Mouse (Mus musculus): ENCODE measurements around the gene Disp1. TPM values are rescaled to one million over a fixed set of nuclear protein-coding genes. Genes with fewer than 3 reads are reported as not detected.

The Disp1 gene
- polyA plus RNA-seq, 1 experiment: 2.4 TPM

GRCm38 (mm10) chr1:183039404-183039803 lies 181.9 kb downstream of the Disp1 start:
- Histone ChIP-seq H3K4me1 (peaks cover 30% of the 10 kb centered on the region), H3K27me3 (replicated peaks) (peaks cover 35% of the 10 kb centered on the region), H3K9me3 (peaks cover 12% of the 10 kb centered on the region), H3K36me3 (replicated peaks; ENCODE audit: low read length) (no peaks in the 10 kb centered on the region), H3K4me3 (replicated peaks) (no peak overlapping the region)
- TF ChIP-seq FLI1 (IDR thresholded peaks at IDR 0.05; ENCODE audit: low read length) (no peak), GATA1 (IDR thresholded peaks at IDR 0.05; ENCODE audit: borderline replicate concordance, low read length) (no peak)

Other genes with a start within 250 kb of the Disp1 start
- 1.9 and 13.2 TPM in 2 replicates for gene Aida, start 75.1 kb upstream of the Disp1 start, polyA plus RNA-seq (2012; ENCODE audit: insufficient read depth, low replicate concordance)
- 0.50 and 3.7 TPM in 2 replicates for gene Brox, start 75.7 kb upstream of the Disp1 start, polyA plus RNA-seq (2012; ENCODE audit: insufficient read depth, low replicate concordance)
- gene Mia3, start 148.0 kb upstream of the Disp1 start, polyA plus RNA-seq (2012; ENCODE audit: insufficient read depth, low replicate concordance): 26.0 and 26.1 TPM in 2 replicates
- 1.8 TPM in 1 of 2 replicates, not detected in the other for gene Taf1a, start 167.5 kb upstream of the Disp1 start, polyA plus RNA-seq (2012; ENCODE audit: insufficient read depth, low replicate concordance)
- not detected in 2 replicates for gene Hhipl2, start 196.7 kb upstream of the Disp1 start, polyA plus RNA-seq (2012; ENCODE audit: insufficient read depth, low replicate concordance)